Mouse (Mus musculus): ENCODE data around the gene Fam241a. TPM values are rescaled to one million over a fixed set of nuclear protein-coding genes. Genes with fewer than 3 reads are reported as not detected.
A peak's percentile ranks its signal among the peaks of the same experiment; 100 is the strongest.

The Fam241a gene
- polyA plus RNA-seq, 1 experiment from 2014 or later, result 6.7 TPM

DNA sequence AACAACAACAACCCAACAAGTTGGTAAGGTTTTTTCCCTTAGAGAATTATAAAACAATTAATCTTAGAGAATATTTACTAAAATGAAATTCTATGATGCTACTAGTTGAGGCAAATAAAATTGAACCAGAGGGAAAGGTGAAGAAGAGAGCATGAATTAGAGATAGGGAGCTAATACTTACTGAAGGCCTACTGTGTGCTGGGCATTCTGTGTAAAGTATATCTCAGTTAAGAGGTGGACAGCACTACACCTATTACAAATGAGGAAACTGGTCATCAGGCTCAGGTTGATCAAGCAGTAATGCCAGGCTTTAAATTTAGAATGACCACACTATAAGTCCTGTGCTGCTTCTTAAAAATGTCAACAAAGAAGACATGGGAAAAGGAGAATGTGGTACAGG is 6.1 kb downstream of the Fam241a start:
- no peak for ATAC-seq (ENCODE audit: low FRiP score, low TSS enrichment)
- no peak overlapping the region for H3K27ac ChIP-seq (ENCODE audit: low read depth, low read length)
- no peaks in the 10 kb centered on the region for H3K36me3 ChIP-seq (ENCODE audit: control insufficient read depth, insufficient read depth, low read length)
- H3K9me3 ChIP-seq (ENCODE audit: control insufficient read depth, low read length), result no peaks in the 10 kb centered on the region
- no peak overlapping the region for H3K4me2 ChIP-seq (replicated peaks; ENCODE audit: low read depth, low read length)
- H3K4me3 ChIP-seq (ENCODE audit: low read length), result no peak overlapping the region
- no peaks in the 10 kb centered on the region for H3K4me1 ChIP-seq (ENCODE audit: control insufficient read depth, insufficient read depth, low read length)
- no peaks in the 10 kb centered on the region; the same call in 1 of the 2 replicates for H3K27me3 ChIP-seq (ENCODE audit: control insufficient read depth, insufficient read depth, low read length)
- H3K9ac ChIP-seq (ENCODE audit: low read depth, low read length), result no peak overlapping the region

DNA sequence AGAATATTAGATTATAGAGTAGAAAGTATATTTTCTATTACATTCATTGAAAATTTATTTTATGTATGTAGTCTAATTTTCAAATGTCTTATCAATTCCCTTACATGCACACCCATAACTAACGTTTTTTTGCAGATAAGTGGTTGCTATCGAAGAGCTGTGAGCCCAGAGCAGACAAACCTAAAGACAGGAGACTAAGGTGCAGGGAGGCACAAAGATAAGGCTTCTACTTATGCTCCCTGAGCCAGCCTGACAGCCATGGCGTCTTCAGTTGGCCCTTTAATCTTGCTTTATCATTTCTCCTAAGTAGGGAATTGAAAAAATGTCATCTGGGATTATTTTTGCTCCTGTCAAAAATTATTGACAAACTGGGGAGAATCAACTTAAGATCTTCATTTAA is 6.6 kb downstream of the Fam241a start:
- H3K4me1 ChIP-seq (ENCODE audit: control insufficient read depth, insufficient read depth, low read length), result no peaks in the 10 kb centered on the region
- no peak overlapping the region for H3K4me3 ChIP-seq (ENCODE audit: low read length)
- WGBS, result 72% methylated on average over 3 of the region's 3 CpGs
- H3K4me2 ChIP-seq (replicated peaks; ENCODE audit: low read depth, low read length), result no peak overlapping the region
- H3K27ac ChIP-seq (ENCODE audit: low read depth, low read length), result no peak overlapping the region
- no peaks in the 10 kb centered on the region for H3K9me3 ChIP-seq (ENCODE audit: control insufficient read depth, low read length)
- H3K9ac ChIP-seq (ENCODE audit: low read depth, low read length), result no peak overlapping the region
- no peaks in the 10 kb centered on the region for H3K36me3 ChIP-seq (ENCODE audit: control insufficient read depth, insufficient read depth, low read length)
- ATAC-seq (ENCODE audit: low FRiP score, low TSS enrichment), result no peak
- H3K27me3 ChIP-seq (ENCODE audit: control insufficient read depth, insufficient read depth, low read length), result no peaks in the 10 kb centered on the region; the same call in 1 of the 2 replicates

DNA sequence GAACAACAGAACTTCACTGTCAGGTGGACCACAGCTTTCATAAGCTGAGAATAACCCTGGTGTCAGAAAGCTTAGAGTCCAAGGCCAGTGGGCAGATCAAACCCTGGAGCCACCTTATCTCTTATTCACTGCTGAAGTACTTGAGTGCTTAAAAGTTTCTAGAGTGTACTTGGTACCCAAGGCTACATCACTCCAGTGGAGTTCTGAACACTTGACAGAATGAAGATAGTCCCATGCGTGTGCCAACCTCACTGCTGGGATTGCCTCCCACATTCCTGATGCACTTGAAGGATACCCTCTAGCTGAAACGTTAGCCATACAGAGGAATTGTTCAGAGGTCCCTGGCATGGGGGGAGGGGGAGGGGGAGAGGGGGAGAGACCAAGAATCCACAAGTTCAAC is 14.4 kb downstream of the Fam241a start:
- whole genome bisulfite sequencing, result 52% methylated on average over 2 of the region's 2 CpGs
- no peak for ATAC-seq (ENCODE audit: low FRiP score, low TSS enrichment)

DNA sequence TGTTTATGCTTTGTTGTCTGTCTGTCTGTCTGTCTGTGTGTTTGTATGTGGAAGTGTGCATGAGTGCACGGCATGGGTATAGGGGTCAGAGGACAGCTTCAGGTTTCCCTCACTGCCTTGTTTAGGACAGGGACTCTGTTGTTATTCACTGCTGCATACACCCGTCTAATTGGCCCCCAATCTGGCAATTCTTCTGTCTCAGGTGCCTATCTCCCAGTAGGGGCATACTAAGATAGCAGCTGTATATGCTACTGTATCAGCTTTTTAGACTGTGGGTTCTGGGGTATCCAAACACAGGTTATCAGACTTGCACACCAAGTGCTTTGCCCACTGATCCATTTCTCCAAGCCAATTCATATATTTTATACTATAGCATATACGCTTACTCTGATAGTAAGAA is 16.2 kb downstream of the Fam241a start:
- Histone ChIP-seq H3K27ac (ENCODE audit: low read depth, low read length) (no peak overlapping the region), H3K36me3 (ENCODE audit: control insufficient read depth, insufficient read depth, low read length) (no peaks in the 10 kb centered on the region), H3K4me1 (ENCODE audit: control insufficient read depth, insufficient read depth, low read length) (no peaks in the 10 kb centered on the region), H3K4me2 (replicated peaks; ENCODE audit: low read depth, low read length) (no peak overlapping the region), H3K9ac (ENCODE audit: low read depth, low read length) (no peak overlapping the region), H3K9me3 (ENCODE audit: control insufficient read depth, low read length) (no peaks in the 10 kb centered on the region), H3K27me3 (ENCODE audit: control insufficient read depth, insufficient read depth, low read length) (no peaks in the 10 kb centered on the region), H3K4me3 (ENCODE audit: low read length) (no peak overlapping the region)
- ATAC-seq (ENCODE audit: low FRiP score, low TSS enrichment), result no peak
- WGBS, result 75% methylated on average over 3 of the region's 3 CpGs

More for the DNA sequence above, 14.4 kb downstream of the Fam241a start:
- H3K4me2 ChIP-seq (replicated peaks; ENCODE audit: low read depth, low read length), result no peak overlapping the region
- H3K4me1 ChIP-seq (ENCODE audit: control insufficient read depth, insufficient read depth, low read length), result no peaks in the 10 kb centered on the region
- H3K9ac ChIP-seq (ENCODE audit: low read depth, low read length), result no peak overlapping the region
- no peaks in the 10 kb centered on the region for H3K9me3 ChIP-seq (ENCODE audit: control insufficient read depth, low read length)
- no peak overlapping the region for H3K4me3 ChIP-seq (ENCODE audit: low read length)
- H3K27ac ChIP-seq (ENCODE audit: low read depth, low read length), result no peak overlapping the region
- no peaks in the 10 kb centered on the region for H3K27me3 ChIP-seq (ENCODE audit: control insufficient read depth, insufficient read depth, low read length)
- H3K36me3 ChIP-seq (ENCODE audit: control insufficient read depth, insufficient read depth, low read length), result no peaks in the 10 kb centered on the region

DNA sequence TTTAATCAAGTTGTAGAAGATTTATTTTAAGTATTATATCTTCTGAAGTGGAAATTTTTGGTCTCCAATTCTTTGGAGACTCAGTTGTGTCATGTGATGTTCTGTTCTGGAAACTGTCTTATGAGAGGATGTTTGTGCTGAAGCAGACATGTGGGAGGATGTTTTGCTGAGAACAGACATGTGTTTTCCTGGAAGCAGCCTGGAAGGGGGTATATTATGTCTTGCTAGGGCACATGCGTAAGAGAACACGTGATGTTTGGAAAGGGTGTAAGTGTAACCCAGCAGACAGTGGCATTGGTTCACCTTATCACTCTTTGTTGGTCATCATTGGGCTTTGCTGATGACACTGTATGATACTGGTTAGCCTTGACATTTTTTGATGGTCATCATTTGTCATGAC is 20.6 kb downstream of the Fam241a start:
- Histone ChIP-seq H3K4me3 (ENCODE audit: low read length) (no peak overlapping the region), H3K27me3 (ENCODE audit: control insufficient read depth, insufficient read depth, low read length) (no peaks in the 10 kb centered on the region), H3K9me3 (ENCODE audit: control insufficient read depth, low read length) (no peaks in the 10 kb centered on the region), H3K36me3 (ENCODE audit: control insufficient read depth, insufficient read depth, low read length) (no peaks in the 10 kb centered on the region), H3K4me1 (ENCODE audit: control insufficient read depth, insufficient read depth, low read length) (0 out of 2 replicates have a peak, but pooled peaks cover 3% of the 10 kb centered on the region), H3K4me2 (replicated peaks; ENCODE audit: low read depth, low read length) (no peak overlapping the region), H3K27ac (ENCODE audit: low read depth, low read length) (no peak overlapping the region), H3K9ac (ENCODE audit: low read depth, low read length) (no peak overlapping the region)
- 85% methylated on average over 2 of the region's 2 CpGs for WGBS
- ATAC-seq (ENCODE audit: low FRiP score, low TSS enrichment), result no peak

DNA sequence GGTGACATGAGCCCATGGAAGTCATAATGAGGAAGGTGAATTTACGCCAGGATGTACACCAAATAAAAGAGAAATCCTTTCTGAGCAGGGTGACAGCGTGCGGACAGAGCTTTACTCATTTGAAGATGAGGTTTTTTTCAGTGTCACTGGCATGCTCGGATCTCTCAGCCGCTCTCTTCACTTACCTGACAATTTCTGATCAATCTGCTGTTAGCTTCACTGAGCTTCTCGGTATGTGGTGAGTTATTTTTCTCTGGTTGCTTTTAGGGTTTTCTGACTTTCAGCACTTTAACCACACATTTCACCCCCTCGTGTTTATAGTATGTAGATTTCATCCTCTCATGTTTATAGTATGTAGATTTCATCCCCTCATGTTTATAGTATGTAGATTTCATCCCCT is 21.1 kb downstream of the Fam241a start:
- Histone ChIP-seq H3K9me3 (ENCODE audit: control insufficient read depth, low read length) (no peaks in the 10 kb centered on the region), H3K36me3 (ENCODE audit: control insufficient read depth, insufficient read depth, low read length) (no peaks in the 10 kb centered on the region), H3K4me1 (ENCODE audit: control insufficient read depth, insufficient read depth, low read length) (0 out of 2 replicates have a peak, but pooled peaks cover 3% of the 10 kb centered on the region), H3K9ac (ENCODE audit: low read depth, low read length) (no peak overlapping the region), H3K4me3 (ENCODE audit: low read length) (no peak overlapping the region), H3K27ac (ENCODE audit: low read depth, low read length) (no peak overlapping the region), H3K4me2 (replicated peaks; ENCODE audit: low read depth, low read length) (no peak overlapping the region), H3K27me3 (ENCODE audit: control insufficient read depth, insufficient read depth, low read length) (no peaks in the 10 kb centered on the region)
- 76% methylated on average over 7 of the region's 7 CpGs for WGBS
- ATAC-seq (ENCODE audit: low FRiP score, low TSS enrichment), result no peak

DNA sequence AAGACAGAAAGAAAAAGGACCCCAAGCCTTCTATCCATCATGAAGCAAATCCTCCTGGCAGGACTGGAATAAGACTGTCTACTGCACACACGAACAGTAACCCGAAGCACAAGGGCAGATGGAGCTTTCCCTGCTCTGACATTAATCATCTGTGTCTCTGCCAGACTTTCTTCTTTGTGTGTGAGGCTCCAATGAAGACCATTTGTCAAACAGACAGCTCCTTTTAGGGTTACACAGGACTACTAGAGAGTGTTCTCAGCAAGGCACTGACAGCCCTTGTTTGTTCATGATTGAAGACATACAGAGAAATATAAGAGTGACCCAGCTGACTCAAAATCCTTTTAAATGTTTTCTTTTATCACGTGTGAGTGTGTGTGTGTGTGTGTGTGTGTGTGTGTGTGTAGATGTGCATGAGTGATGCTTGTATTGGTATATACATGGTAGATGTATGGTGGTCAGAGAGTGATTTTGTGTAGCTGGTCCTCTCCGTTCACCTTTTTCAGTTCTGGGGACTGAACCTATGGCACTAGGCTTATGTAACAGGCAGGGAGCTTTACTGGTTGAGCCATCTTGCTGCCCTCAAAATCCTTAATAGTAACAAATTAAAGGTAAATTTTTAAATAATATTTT is 21.8 kb downstream of the Fam241a start:
- no peak overlapping the region for H3K9ac ChIP-seq (ENCODE audit: low read depth, low read length)
- ATAC-seq (ENCODE audit: low FRiP score, low TSS enrichment), result peak; percentile 82
- H3K36me3 ChIP-seq (ENCODE audit: control insufficient read depth, insufficient read depth, low read length), result no peaks in the 10 kb centered on the region

DNA sequence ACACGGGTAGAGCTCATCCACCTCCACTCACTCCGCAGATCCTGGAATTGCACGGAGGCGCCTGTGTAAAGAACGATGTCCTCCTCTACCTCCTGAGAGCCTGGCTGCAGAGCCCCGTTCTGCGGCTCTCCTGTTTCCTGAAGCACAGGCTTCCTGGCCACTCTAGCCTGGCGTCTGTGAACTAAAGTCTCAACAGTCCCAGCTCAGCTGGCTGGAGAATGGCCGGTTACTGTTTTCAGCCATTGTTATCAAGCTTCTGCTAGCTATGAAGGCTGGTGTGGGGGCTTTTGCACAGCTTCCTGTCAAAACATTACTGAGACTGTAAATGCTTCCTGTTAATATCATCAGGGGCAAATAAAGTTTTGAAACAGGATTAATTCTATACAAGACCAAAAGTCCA is 24.5 kb downstream of the Fam241a start:
- H3K27me3 ChIP-seq (ENCODE audit: control insufficient read depth, insufficient read depth, low read length), result no peaks in the 10 kb centered on the region
- H3K36me3 ChIP-seq (ENCODE audit: control insufficient read depth, insufficient read depth, low read length), result no peaks in the 10 kb centered on the region
- H3K4me3 ChIP-seq (ENCODE audit: low read length), result no peak overlapping the region
- no peak overlapping the region for H3K9ac ChIP-seq (ENCODE audit: low read depth, low read length)
- WGBS, result 76% methylated on average over 9 of the region's 9 CpGs
- H3K27ac ChIP-seq (ENCODE audit: low read depth, low read length), result no peak overlapping the region
- H3K4me2 ChIP-seq (replicated peaks; ENCODE audit: low read depth, low read length), result no peak overlapping the region
- no peak for ATAC-seq (ENCODE audit: low FRiP score, low TSS enrichment)
- H3K4me1 ChIP-seq (ENCODE audit: control insufficient read depth, insufficient read depth, low read length), result 0 out of 2 replicates have a peak, but pooled peaks cover 3% of the 10 kb centered on the region
- H3K9me3 ChIP-seq (ENCODE audit: control insufficient read depth, low read length), result no peaks in the 10 kb centered on the region

More for the DNA sequence above, 21.8 kb downstream of the Fam241a start:
- Histone ChIP-seq H3K4me1 (ENCODE audit: control insufficient read depth, insufficient read depth, low read length) (0 out of 2 replicates have a peak, but pooled peaks cover 3% of the 10 kb centered on the region), H3K4me3 (ENCODE audit: low read length) (no peak overlapping the region), H3K9me3 (ENCODE audit: control insufficient read depth, low read length) (no peaks in the 10 kb centered on the region), H3K27me3 (ENCODE audit: control insufficient read depth, insufficient read depth, low read length) (no peaks in the 10 kb centered on the region), H3K4me2 (replicated peaks; ENCODE audit: low read depth, low read length) (no peak overlapping the region), H3K27ac (ENCODE audit: low read depth, low read length) (no peak overlapping the region)
- WGBS, result 14% methylated on average over 4 of the region's 4 CpGs

DNA sequence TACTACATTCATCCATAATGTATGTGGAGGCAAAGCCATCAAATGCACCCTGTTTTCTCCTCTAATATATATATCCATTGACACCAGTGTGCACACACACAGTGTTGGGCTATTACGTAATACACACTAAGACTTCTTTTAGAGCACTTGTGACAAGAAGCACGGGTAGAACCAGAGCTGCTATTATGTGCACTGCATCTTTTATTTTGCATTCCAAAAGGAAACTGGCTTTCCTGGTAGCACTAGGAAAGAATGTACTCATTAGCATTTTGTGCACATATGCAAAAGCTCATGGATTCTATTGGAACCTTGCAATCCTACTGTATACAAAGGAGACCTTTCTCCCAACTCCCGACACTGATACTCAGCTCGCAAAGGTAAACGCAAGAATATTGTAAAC is 27.2 kb downstream of the Fam241a start:
- Histone ChIP-seq H3K27me3 (ENCODE audit: control insufficient read depth, insufficient read depth, low read length) (no peaks in the 10 kb centered on the region), H3K4me3 (ENCODE audit: low read length) (no peak overlapping the region), H3K4me1 (ENCODE audit: control insufficient read depth, insufficient read depth, low read length) (no peaks in the 10 kb centered on the region), H3K27ac (ENCODE audit: low read depth, low read length) (no peak overlapping the region), H3K36me3 (ENCODE audit: control insufficient read depth, insufficient read depth, low read length) (no peaks in the 10 kb centered on the region), H3K9ac (ENCODE audit: low read depth, low read length) (no peak overlapping the region), H3K4me2 (replicated peaks; ENCODE audit: low read depth, low read length) (no peak overlapping the region), H3K9me3 (ENCODE audit: control insufficient read depth, low read length) (no peaks in the 10 kb centered on the region)
- 88% methylated on average over 5 of the region's 5 CpGs for WGBS
- ATAC-seq (ENCODE audit: low FRiP score, low TSS enrichment), result no peak
